In genomic region chr2:180824724-180825123, GRCm38 (mm10) we compare ENCODE assay signal across 17 mouse cellular contexts. TPM values are rescaled to one million over a fixed set of nuclear protein-coding genes. Genes with fewer than 3 reads are reported as not detected.
DNase-seq lines count a peak whose midpoint lies in the region; ATAC-seq and TF ChIP-seq lines count a peak whose summit lies in the region.
"Had no signal": no experiment of that assay in that cellular context is flagged by ENCODE, and none has a peak within 500 bp of the region (broad histone marks: within the 10 kb centered on the region; RNA-seq: fewer than 3 reads in every experiment).

No protein-coding gene starts in this region.

- peak overlapping the region; percentile 71 for H3K27ac ChIP-seq in midbrain, embryonic 15.5 days
- H3K27ac ChIP-seq in lung, postnatal 0 days (ENCODE audit: low read length) = no peak overlapping the region
- H3K27ac ChIP-seq: embryonic facial prominence, embryonic 13.5 days; forebrain, embryonic 13.5 days had no signal

- no peak for ATAC-seq in midbrain, embryonic 15.5 days (replicated peaks)
- ATAC-seq in lung, postnatal 0 days = no peak
- ATAC-seq: CD4-positive, CD25-positive, alpha-beta regulatory T cell, adult 4 months; forebrain, embryonic 13.5 days had no signal

- peak; percentile 32 for DNase-seq in layer of hippocampus, adult 11-12 months (ENCODE audit: low spot score)
- DNase-seq in layer of hippocampus, adult 18-20 months (ENCODE audit: low spot score in 2 of 2) = no peak
- DNase-seq in cerebellum, adult 11-12 months = peak; percentile 78
- DNase-seq in cerebellum, postnatal 10 days = peak; percentile 49 to 52
- DNase-seq in ovary, postnatal 14 days (ENCODE audit: low spot score) = no peak
- no peak for DNase-seq in lung, postnatal 0 days (ENCODE audit: low spot score)
- DNase-seq: kidney, adult 11 months; lung, postnatal 14 days; thymus, postnatal 36 days had no signal

- TF ChIP-seq CTCF in lung, postnatal 0 days (IDR thresholded peaks at IDR 0.05) = no peak

- no peaks in the 10 kb centered on the region for H3K36me3 ChIP-seq in midbrain, embryonic 15.5 days (replicated peaks)
- H3K36me3 ChIP-seq in lung, postnatal 0 days (ENCODE audit: insufficient read depth, low read length) = no peaks in the 10 kb centered on the region
- H3K36me3 ChIP-seq: embryonic facial prominence, embryonic 13.5 days had no signal

- no peak overlapping the region for H3K9ac ChIP-seq in midbrain, embryonic 15.5 days
- H3K9ac ChIP-seq in lung, postnatal 0 days (replicated peaks; ENCODE audit: low read depth) = no peak overlapping the region
- H3K9ac ChIP-seq: embryonic facial prominence, embryonic 13.5 days; forebrain, embryonic 13.5 days had no signal

- no peak for TF ChIP-seq EP300 in lung, postnatal 0 days (IDR thresholded peaks at IDR 0.05)

- H3K9me3 ChIP-seq in midbrain, embryonic 15.5 days = no peaks in the 10 kb centered on the region
- H3K9me3 ChIP-seq in lung, postnatal 0 days (ENCODE audit: low read length) = no peaks in the 10 kb centered on the region
- H3K9me3 ChIP-seq: embryonic facial prominence, embryonic 13.5 days; forebrain, embryonic 13.5 days had no signal

- no peaks in the 10 kb centered on the region for H3K27me3 ChIP-seq in midbrain, embryonic 15.5 days (replicated peaks)
- no peaks in the 10 kb centered on the region for H3K27me3 ChIP-seq in lung, postnatal 0 days (replicated peaks; ENCODE audit: insufficient read depth, low read length)
- H3K27me3 ChIP-seq: forebrain, embryonic 13.5 days had no signal

- no peak overlapping the region for H3K4me3 ChIP-seq in midbrain, embryonic 15.5 days
- H3K4me3 ChIP-seq in lung, postnatal 0 days (ENCODE audit: low read depth, low read length) = no peak overlapping the region
- H3K4me3 ChIP-seq: embryonic facial prominence, embryonic 13.5 days; forebrain, embryonic 13.5 days had no signal

- no peak overlapping the region for H3K4me2 ChIP-seq in midbrain, embryonic 15.5 days
- H3K4me2 ChIP-seq in lung, postnatal 0 days (replicated peaks; ENCODE audit: low read depth, low read length) = no peak overlapping the region
- H3K4me2 ChIP-seq: embryonic facial prominence, embryonic 13.5 days; forebrain, embryonic 13.5 days had no signal

- peaks cover 14% of the 10 kb centered on the region for H3K4me1 ChIP-seq in midbrain, embryonic 15.5 days
- no peaks in the 10 kb centered on the region for H3K4me1 ChIP-seq in lung, postnatal 0 days (ENCODE audit: insufficient read depth, low read depth, low read length)
- H3K4me1 ChIP-seq: embryonic facial prominence, embryonic 13.5 days had no signal

- 79% methylated on average over 4 of the region's 4 CpGs for WGBS in midbrain, embryonic 15.5 days
- 75% methylated on average over 4 of the region's 4 CpGs for WGBS in lung, postnatal 0 days

RNA-seq across cellular contexts. Expression of gene Bhlhe23, which starts 48.0 kb away (rescaled TPM):
- total RNA-seq in layer of hippocampus, adult 18-20 months (2021) = not detected
- 14.9 and 16.5 TPM in 2 replicates for polyA plus RNA-seq in midbrain, embryonic 15.5 days (2015; fragmentation: Nextera tagmentation; extraction: Ambion mirVana)
- not detected in 2 replicates for polyA plus RNA-seq in lung, postnatal 0 days (2015; fragmentation: Nextera tagmentation; extraction: Ambion mirVana)
- total RNA-seq: adrenal gland, adult 18-20 months; liver, adult 2 months had no signal
- polyA plus RNA-seq: CD4-positive, CD25-positive, alpha-beta regulatory T cell, adult 4 months; embryonic facial prominence, embryonic 13.5 days; gonadal fat pad, adult 2 months; heart, embryonic 16.5 days; liver, adult 2 months had no signal

Comparison
In these comparisons a context has a peak if more than half of its experiments do, and no peak if none do; other contexts are left out.
1. DNase-seq: peak in layer of hippocampus, adult 11-12 months (single experiment), cerebellum, adult 11-12 months (single experiment) and cerebellum, postnatal 10 days (2 of 2); none in layer of hippocampus, adult 18-20 months (0 of 2), ovary, postnatal 14 days (single experiment) and lung, postnatal 0 days (single experiment).
2. RNA of gene Bhlhe23, which starts 48.0 kb away (polyA plus RNA-seq): 14.9 to 16.5 TPM in midbrain, embryonic 15.5 days; not detected in lung, postnatal 0 days; every median in the first group is over 10 times any median in the second.